In the genomic region with DNA sequence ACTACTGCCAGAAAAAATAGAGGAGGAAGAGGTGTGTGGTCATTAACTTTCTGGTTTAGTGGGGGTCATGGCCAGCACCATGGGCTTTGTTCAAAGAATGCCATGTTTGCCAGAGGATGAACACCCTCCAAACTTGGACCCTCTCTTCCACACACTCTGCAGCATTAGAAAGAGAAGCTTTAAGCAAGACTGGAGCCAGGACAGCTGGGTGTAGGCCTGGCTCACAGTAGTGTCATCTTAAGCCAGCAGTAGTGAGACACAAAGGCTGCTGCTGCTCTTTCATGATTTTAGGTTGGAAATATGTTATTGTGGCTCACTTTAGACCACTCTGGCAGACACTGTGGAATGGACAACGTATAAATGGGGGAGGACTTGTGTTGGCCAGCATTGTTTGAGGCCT, we compare ENCODE assay signal across 16 mouse cellular contexts. TPM values are rescaled to one million over a fixed set of nuclear protein-coding genes. Genes with fewer than 3 reads are reported as not detected.
DNase-seq lines count a peak whose midpoint lies in the region; ATAC-seq and TF ChIP-seq lines count a peak whose summit lies in the region.
"Had no signal": no experiment of that assay in that cellular context is flagged by ENCODE, and none has a peak within 500 bp of the region (broad histone marks: within the 10 kb centered on the region; RNA-seq: fewer than 3 reads in every experiment).

No protein-coding gene starts in this region.

- TF ChIP-seq CTCF in Patski (IDR thresholded peaks at IDR 0.05) = no peak

- DNase-seq in kidney, adult 11 months = no peak
- DNase-seq in Patski (ENCODE audit: low read depth, low spot score) = no peak
- DNase-seq in fibroblast of lung, adult 2 months (ENCODE audit: low read depth) = peak; percentile 46
- no peak for DNase-seq in thymus, postnatal 36 days
- DNase-seq in urinary bladder, postnatal 10 days (ENCODE audit: low spot score) = no peak
- DNase-seq: cerebellum, adult 8-10 months; liver, embryonic 13.5 days; lung, postnatal 36 days; thymus, postnatal 4 days had no signal

- H3K36me3 ChIP-seq in kidney, embryonic 16.5 days (ENCODE audit: insufficient read depth, low read length) = no peaks in the 10 kb centered on the region
- H3K36me3 ChIP-seq in stomach, embryonic 14.5 days (ENCODE audit: control insufficient read depth, insufficient read depth, low read length) = no peaks in the 10 kb centered on the region
- H3K36me3 ChIP-seq: embryonic facial prominence, embryonic 12.5 days; limb, embryonic 12.5 days; liver, embryonic 13.5 days had no signal

- H3K9ac ChIP-seq in kidney, embryonic 16.5 days (replicated peaks; ENCODE audit: low read length) = no peak overlapping the region
- no peak overlapping the region for H3K9ac ChIP-seq in stomach, embryonic 14.5 days (replicated peaks; ENCODE audit: low read depth, low read length)
- H3K9ac ChIP-seq: embryonic facial prominence, embryonic 12.5 days; limb, embryonic 12.5 days; liver, embryonic 13.5 days had no signal

- no peaks in the 10 kb centered on the region for H3K9me3 ChIP-seq in kidney, embryonic 16.5 days (ENCODE audit: low read length)
- H3K9me3 ChIP-seq in stomach, embryonic 14.5 days (ENCODE audit: control insufficient read depth, low read depth, low read length) = no peaks in the 10 kb centered on the region
- H3K9me3 ChIP-seq: embryonic facial prominence, embryonic 12.5 days; limb, embryonic 12.5 days; liver, embryonic 13.5 days had no signal

- 54% methylated on average over 1 of the region's 1 CpGs for WGBS in kidney, embryonic 16.5 days
- WGBS in stomach, embryonic 14.5 days = 59% methylated on average over 1 of the region's 1 CpGs

- H3K27ac ChIP-seq in kidney, embryonic 16.5 days (ENCODE audit: low read length) = no peak overlapping the region
- no peak overlapping the region for H3K27ac ChIP-seq in stomach, embryonic 14.5 days (ENCODE audit: low read length)
- H3K27ac ChIP-seq: embryonic facial prominence, embryonic 12.5 days; left cerebral cortex, adult 2 months; limb, embryonic 12.5 days; liver, embryonic 13.5 days had no signal

- CTCF ChIA-PET in Patski (lab: Charles Lee) = no interaction called here

- H3K27me3 ChIP-seq in kidney, embryonic 16.5 days (ENCODE audit: insufficient read depth, low read length) = no peaks in the 10 kb centered on the region
- no peaks in the 10 kb centered on the region for H3K27me3 ChIP-seq in Patski
- no peaks in the 10 kb centered on the region for H3K27me3 ChIP-seq in stomach, embryonic 14.5 days (ENCODE audit: control insufficient read depth, insufficient read depth, low read length)
- H3K27me3 ChIP-seq: embryonic facial prominence, embryonic 12.5 days; limb, embryonic 12.5 days; liver, embryonic 13.5 days had no signal

- in situ Hi-C loops in Patski (cut with MboI; ENCODE audit: low pct_unique_long_range_greater_than_20kb) = no loop called here

- POLR2A ChIA-PET in Patski (lab: Charles Lee) = no interaction called here

- H3K4me2 ChIP-seq in kidney, embryonic 16.5 days (replicated peaks; ENCODE audit: low read depth, low read length) = no peak overlapping the region
- H3K4me2 ChIP-seq in stomach, embryonic 14.5 days (replicated peaks; ENCODE audit: low read depth, low read length) = no peak overlapping the region
- H3K4me2 ChIP-seq: embryonic facial prominence, embryonic 12.5 days; limb, embryonic 12.5 days; liver, embryonic 13.5 days had no signal

- H3K4me1 ChIP-seq in kidney, embryonic 16.5 days (ENCODE audit: insufficient read depth, low read length) = no peaks in the 10 kb centered on the region
- H3K4me1 ChIP-seq in stomach, embryonic 14.5 days (ENCODE audit: control insufficient read depth, insufficient read depth, low read length) = no peaks in the 10 kb centered on the region
- H3K4me1 ChIP-seq: embryonic facial prominence, embryonic 12.5 days; limb, embryonic 12.5 days; liver, embryonic 13.5 days had no signal

- peak; percentile 81 for ATAC-seq in kidney, embryonic 16.5 days (ENCODE audit: low FRiP score, low TSS enrichment)
- peak; percentile 57 for ATAC-seq in Patski
- peak; percentile 56 for ATAC-seq in stomach, embryonic 14.5 days (ENCODE audit: insufficient number of reproducible peaks, insufficient read depth, low FRiP score, low read depth)
- ATAC-seq: hindbrain, embryonic 16.5 days; intestine, postnatal 0 days had no signal

- no peak overlapping the region for H3K4me3 ChIP-seq in kidney, embryonic 16.5 days (ENCODE audit: low read length)
- no peak overlapping the region for H3K4me3 ChIP-seq in stomach, embryonic 14.5 days (ENCODE audit: low read depth, low read length)
- H3K4me3 ChIP-seq: embryonic facial prominence, embryonic 12.5 days; left cerebral cortex, adult 2 months; limb, embryonic 12.5 days; liver, embryonic 13.5 days had no signal

RNA-seq across cellular contexts. Expression of gene Mindy3, which starts 12.8 kb away (rescaled TPM):
- polyA plus RNA-seq in kidney, embryonic 16.5 days (2015; fragmentation: Nextera tagmentation; extraction: Ambion mirVana) = 35.4 and 37.9 TPM in 2 replicates
- 44.1 TPM for polyA plus RNA-seq in Patski (2021)
- 32.5 and 33.1 TPM in 2 replicates for polyA plus RNA-seq in stomach, embryonic 14.5 days (2014; fragmentation: Nextera tagmentation; extraction: Ambion mirVana)
